Mouse (Mus musculus) liver, embryonic 15.5 days (tissue): Measurements from ENCODE around the gene Prickle2. TPM values are rescaled to one million over a fixed set of nuclear protein-coding genes. Genes with fewer than 3 reads are reported as not detected.

ENCODE experiments used
- ATAC-seq: fragments of 200-750 bp; cut with Nextera tagmentation; 2 replicates; pipeline ENCODE4 v1.8.0; 2017; ENCODE audit warnings: moderate number of reproducible peaks, mild to moderate bottlenecking, moderate library complexity; ENCODE audit not compliant: insufficient read depth
- H3K27ac ChIP-seq: fragments of 300-500 bp; sonication (generic); replicated peaks from 2 replicates; pipeline ENCODE4 v1.5.1; 2015; ENCODE audit warnings: mild to moderate bottlenecking, inconsistent platforms
- H3K27me3 ChIP-seq: fragments of 300-500 bp; sonication (generic); 2 replicates; pipeline ENCODE4 v1.6.1; 2015; ENCODE audit warnings: mild to moderate bottlenecking, inconsistent platforms
- H3K36me3 ChIP-seq: fragments of 300-500 bp; sonication (generic); replicated peaks from 2 replicates; pipeline ENCODE4 v1.6.1; 2015; ENCODE audit warnings: moderate library complexity, mild to moderate bottlenecking, inconsistent platforms
- H3K4me1 ChIP-seq: fragments of 300-500 bp; sonication (generic); replicated peaks from 2 replicates; pipeline ENCODE4 v1.6.1; 2015; ENCODE audit warnings: inconsistent platforms
- H3K4me2 ChIP-seq: fragments of 300-500 bp; sonication (generic); 2 replicates; pipeline ENCODE4 v1.6.1; 2015; ENCODE audit warnings: moderate library complexity, mild to moderate bottlenecking, inconsistent platforms
- H3K4me3 ChIP-seq: fragments of 300-500 bp; sonication (generic); replicated peaks from 2 replicates; pipeline ENCODE4 v1.5.1; 2015; ENCODE audit warnings: mild to moderate bottlenecking, inconsistent platforms
- H3K9ac ChIP-seq: fragments of 300-500 bp; sonication (generic); 2 replicates; pipeline ENCODE4 v1.6.1; 2015; ENCODE audit warnings: moderate library complexity, mild to moderate bottlenecking, inconsistent platforms
- H3K9me3 ChIP-seq: fragments of 300-500 bp; sonication (generic); replicated peaks from 2 replicates; pipeline ENCODE4 v1.6.1; 2016; ENCODE audit warnings: inconsistent platforms
- WGBS: fragments of 180-500 bp; shearing (Covaris S2); methylation state at CpG from one replicate; pipeline ENCODE4 v1.1.7; 2015; ENCODE audit warnings: mixed read lengths; ENCODE audit not compliant: insufficient replicate concordance; 5-methylcytosine and 5-hydroxymethylcytosine counted together
- polyA plus RNA-seq: library from polyadenylated mRNA; unstranded; fragments of >200 nt; fragmentation: Nextera tagmentation; extraction: Ambion mirVana; gene quantifications from 2 replicates; pipeline ENCODE4 v1.2.1, GENCODE M21; 2015

The Prickle2 gene
- polyA plus RNA-seq, 1 experiment from 2014 or later = 0.33 TPM

DNA sequence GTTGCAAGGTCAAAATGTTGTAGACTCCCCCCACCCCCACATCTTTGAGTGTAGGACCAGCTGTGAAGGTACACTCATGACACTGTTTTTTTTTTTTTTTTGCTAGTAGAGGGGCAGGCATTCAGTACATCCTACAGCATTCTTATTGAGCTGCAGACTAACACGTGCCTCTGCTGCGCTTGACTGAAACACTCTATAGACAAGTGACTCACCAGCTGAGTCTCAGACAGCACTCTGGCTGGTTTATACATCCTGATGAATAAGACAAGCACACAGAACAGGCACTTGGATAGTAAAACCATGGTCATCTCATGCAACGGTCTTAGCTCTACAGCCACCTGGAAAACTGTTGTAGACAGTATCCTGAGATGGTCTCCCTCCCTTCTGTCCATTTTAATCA lies 296.2 kb downstream of the Prickle2 start:
- no peak overlapping the region for H3K27ac ChIP-seq
- no peak for ATAC-seq
- no peaks in the 10 kb centered on the region for H3K4me1 ChIP-seq
- H3K4me2 ChIP-seq = no peak overlapping the region
- H3K4me3 ChIP-seq = no peak overlapping the region
- H3K36me3 ChIP-seq = no peaks in the 10 kb centered on the region
- WGBS = 72% methylated on average over 3 of the region's 3 CpGs
- no peak overlapping the region for H3K9ac ChIP-seq
- no peaks in the 10 kb centered on the region for H3K9me3 ChIP-seq
- no peaks in the 10 kb centered on the region for H3K27me3 ChIP-seq

DNA sequence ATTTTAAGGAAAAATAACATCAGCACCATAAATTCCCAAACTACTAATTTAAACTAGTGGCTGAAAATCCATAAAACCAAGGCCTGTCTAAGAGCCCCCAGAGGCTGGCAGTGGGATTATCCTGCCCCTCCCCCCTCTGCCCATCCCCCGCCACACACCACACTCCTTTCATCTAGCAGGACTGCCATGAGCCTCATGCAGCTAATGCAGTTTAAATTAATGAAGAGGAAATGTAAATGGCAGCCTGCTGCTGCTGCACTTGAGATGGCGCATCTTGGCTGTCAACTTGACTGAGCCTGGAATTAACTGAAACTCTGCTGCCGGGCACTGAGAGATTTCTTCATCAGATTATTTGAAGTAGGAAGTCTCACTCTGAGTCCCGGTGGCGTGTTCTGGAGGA lies 298.7 kb downstream of the Prickle2 start:
- H3K4me1 ChIP-seq = no peaks in the 10 kb centered on the region
- no peak overlapping the region for H3K4me3 ChIP-seq
- no peak overlapping the region for H3K4me2 ChIP-seq
- no peaks in the 10 kb centered on the region for H3K36me3 ChIP-seq
- H3K27ac ChIP-seq = no peak overlapping the region
- no peak for ATAC-seq
- H3K9ac ChIP-seq = no peak overlapping the region
- no peaks in the 10 kb centered on the region for H3K9me3 ChIP-seq
- WGBS = 58% methylated on average over 5 of the region's 5 CpGs
- no peaks in the 10 kb centered on the region for H3K27me3 ChIP-seq

DNA sequence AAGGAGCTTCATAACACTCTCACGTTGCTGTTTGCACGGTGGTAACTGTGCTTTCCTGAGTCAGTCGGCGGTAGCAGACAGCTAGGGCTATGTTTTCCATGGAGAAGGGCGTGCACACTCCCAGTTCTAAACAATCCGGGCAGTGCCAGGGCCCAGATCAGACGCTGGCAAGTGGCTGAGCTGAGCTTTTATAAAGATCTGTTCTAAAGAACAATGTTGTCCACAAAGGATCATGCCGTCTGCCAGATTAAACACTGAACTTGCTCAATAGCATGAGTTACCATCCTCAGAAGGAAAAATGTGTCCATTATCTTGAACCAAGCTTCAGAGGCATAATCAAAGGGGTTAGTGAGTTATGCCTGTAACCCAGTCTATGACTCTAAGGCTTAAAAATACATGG lies 300.4 kb downstream of the Prickle2 start:
- H3K4me2 ChIP-seq = no peak overlapping the region
- ATAC-seq = no peak

DNA sequence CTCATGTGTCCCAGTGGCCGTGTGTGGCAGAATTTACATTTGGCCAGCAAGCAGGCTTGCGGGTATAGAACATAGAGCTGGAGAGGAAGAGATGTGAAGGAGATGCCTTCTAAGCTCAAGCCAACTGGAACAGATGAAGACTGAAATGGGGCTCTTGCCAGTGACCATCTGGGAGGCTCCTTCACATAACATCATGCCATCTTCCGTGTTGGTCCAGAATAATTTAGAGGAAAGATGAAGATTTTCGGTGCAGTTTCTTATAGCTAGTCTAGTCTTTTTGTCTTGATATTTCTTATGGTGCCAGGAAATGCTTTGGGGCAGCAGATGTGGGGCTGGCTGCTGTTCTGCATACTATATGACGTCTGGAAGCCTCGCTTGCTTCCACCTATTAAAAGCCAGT lies 308.1 kb downstream of the Prickle2 start:
- no peak for ATAC-seq
- H3K4me2 ChIP-seq = no peak overlapping the region
- no peaks in the 10 kb centered on the region for H3K36me3 ChIP-seq
- no peaks in the 10 kb centered on the region for H3K4me1 ChIP-seq
- H3K9me3 ChIP-seq = no peaks in the 10 kb centered on the region
- no peak overlapping the region for H3K9ac ChIP-seq
- 67% methylated on average over 6 of the region's 6 CpGs for WGBS
- no peak overlapping the region for H3K4me3 ChIP-seq
- no peaks in the 10 kb centered on the region for H3K27me3 ChIP-seq
- H3K27ac ChIP-seq = no peak overlapping the region

More for the DNA sequence above, 300.4 kb downstream of the Prickle2 start:
- no peak overlapping the region for H3K27ac ChIP-seq
- H3K9me3 ChIP-seq = no peaks in the 10 kb centered on the region
- H3K4me1 ChIP-seq = no peaks in the 10 kb centered on the region
- no peaks in the 10 kb centered on the region for H3K27me3 ChIP-seq
- H3K36me3 ChIP-seq = no peaks in the 10 kb centered on the region
- no peak overlapping the region for H3K4me3 ChIP-seq
- H3K9ac ChIP-seq = no peak overlapping the region
- 64% methylated on average over 8 of the region's 8 CpGs for WGBS

DNA sequence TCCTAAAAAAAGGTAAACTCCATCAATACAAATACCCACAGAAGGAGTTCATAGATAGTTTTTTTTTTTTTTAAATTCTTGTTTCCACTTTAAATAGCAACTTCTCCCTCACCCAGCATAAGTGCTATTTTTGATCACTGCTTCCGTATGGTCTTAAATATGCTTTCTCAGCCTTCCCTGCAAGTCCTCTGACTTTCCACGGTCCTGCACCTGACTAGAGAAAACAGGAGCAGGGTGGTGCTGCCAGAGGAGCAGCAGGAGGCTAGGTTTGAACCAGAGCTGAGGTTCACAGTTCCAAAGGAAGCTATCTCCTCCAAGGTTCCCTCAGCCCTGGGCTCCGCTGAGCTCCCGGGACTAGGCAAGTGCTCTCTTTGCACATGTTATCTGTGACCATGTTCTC lies 310.4 kb downstream of the Prickle2 start:
- Histone ChIP-seq H3K4me2 (no peak overlapping the region), H3K9me3 (no peaks in the 10 kb centered on the region), H3K27me3 (no peaks in the 10 kb centered on the region), H3K4me3 (no peak overlapping the region), H3K4me1 (no peaks in the 10 kb centered on the region), H3K9ac (no peak overlapping the region), H3K36me3 (no peaks in the 10 kb centered on the region), H3K27ac (no peak overlapping the region)
- 55% methylated on average over 4 of the region's 4 CpGs for whole genome bisulfite sequencing
- no peak for ATAC-seq

DNA sequence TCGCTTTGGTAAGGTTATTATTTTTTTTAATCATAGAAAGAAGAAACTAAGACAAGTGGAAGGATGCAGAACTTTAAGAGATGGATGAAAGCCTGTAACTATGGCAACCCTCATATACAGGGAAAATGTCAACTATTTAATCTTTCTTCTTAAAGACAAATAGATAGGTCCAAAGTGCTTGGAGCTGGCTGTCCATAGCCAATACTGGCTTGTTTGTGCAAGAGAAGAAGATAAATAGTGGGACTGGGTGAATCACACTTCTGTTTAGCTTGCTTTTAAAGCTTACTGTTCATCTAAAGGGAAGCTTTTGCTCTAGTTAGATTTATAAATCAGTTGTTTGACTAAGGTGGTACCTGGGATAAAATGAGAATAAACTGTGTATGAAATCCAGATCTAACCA lies 310.8 kb downstream of the Prickle2 start:
- H3K27ac ChIP-seq = no peak overlapping the region

DNA sequence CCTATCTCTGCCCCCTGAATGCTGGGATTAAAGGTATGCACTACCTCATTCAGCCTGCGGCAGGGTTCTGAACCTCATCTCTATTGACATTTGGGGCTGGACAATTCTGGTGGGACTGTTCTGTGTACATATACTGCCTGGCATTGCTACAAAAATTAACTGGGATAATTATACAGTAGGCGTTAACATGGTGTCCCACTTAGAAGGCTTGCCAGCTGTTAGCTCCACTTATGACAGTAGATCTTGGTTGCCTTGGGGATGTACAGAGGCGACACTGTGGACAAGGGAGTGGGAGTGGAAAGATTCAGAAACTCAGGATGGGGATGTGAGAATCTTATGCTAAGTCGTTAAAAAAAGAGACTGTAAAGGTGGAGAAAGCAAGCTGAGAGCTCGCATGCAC lies 311.3 kb downstream of the Prickle2 start:
- WGBS = 52% methylated on average over 5 of the region's 5 CpGs
- Histone ChIP-seq H3K4me2 (no peak overlapping the region), H3K36me3 (no peaks in the 10 kb centered on the region), H3K9ac (no peak overlapping the region), H3K27ac (no peak overlapping the region), H3K9me3 (no peaks in the 10 kb centered on the region), H3K4me1 (no peaks in the 10 kb centered on the region), H3K4me3 (no peak overlapping the region), H3K27me3 (no peaks in the 10 kb centered on the region)
- no peak for ATAC-seq

More for the DNA sequence above, 310.8 kb downstream of the Prickle2 start:
- Histone ChIP-seq H3K9me3 (no peaks in the 10 kb centered on the region), H3K9ac (no peak overlapping the region), H3K36me3 (no peaks in the 10 kb centered on the region), H3K4me3 (no peak overlapping the region), H3K27me3 (no peaks in the 10 kb centered on the region), H3K4me1 (no peaks in the 10 kb centered on the region), H3K4me2 (no peak overlapping the region)
- WGBS = 49% methylated on average over 1 of the region's 1 CpGs
- no peak for ATAC-seq

- no peaks in the 10 kb centered on the region for H3K9me3 ChIP-seq
Measured at GRCm38 (mm10) chr6:92390321-92390720, 315.6 kb downstream of the Prickle2 start.

GRCm38 (mm10) chr6:92388681-92389080 lies 317.3 kb downstream of the Prickle2 start:
- no peak overlapping the region for H3K4me2 ChIP-seq
- no peak overlapping the region for H3K9ac ChIP-seq
- no peak overlapping the region for H3K27ac ChIP-seq
- ATAC-seq = no peak
- no peaks in the 10 kb centered on the region for H3K4me1 ChIP-seq
- H3K36me3 ChIP-seq = no peaks in the 10 kb centered on the region
- no peaks in the 10 kb centered on the region for H3K27me3 ChIP-seq
- no peaks in the 10 kb centered on the region for H3K9me3 ChIP-seq
- no peak overlapping the region for H3K4me3 ChIP-seq
- 55% methylated on average over 5 of the region's 5 CpGs for WGBS

More at GRCm38 (mm10) chr6:92390321-92390720, 315.6 kb downstream of the Prickle2 start:
- no peaks in the 10 kb centered on the region for H3K4me1 ChIP-seq
- no peak overlapping the region for H3K4me3 ChIP-seq
- ATAC-seq = no peak
- no peaks in the 10 kb centered on the region for H3K27me3 ChIP-seq
- no peak overlapping the region for H3K27ac ChIP-seq
- H3K9ac ChIP-seq = no peak overlapping the region
- H3K4me2 ChIP-seq = no peak overlapping the region
- no peaks in the 10 kb centered on the region for H3K36me3 ChIP-seq
- WGBS = 60% methylated on average over 4 of the region's 4 CpGs

DNA sequence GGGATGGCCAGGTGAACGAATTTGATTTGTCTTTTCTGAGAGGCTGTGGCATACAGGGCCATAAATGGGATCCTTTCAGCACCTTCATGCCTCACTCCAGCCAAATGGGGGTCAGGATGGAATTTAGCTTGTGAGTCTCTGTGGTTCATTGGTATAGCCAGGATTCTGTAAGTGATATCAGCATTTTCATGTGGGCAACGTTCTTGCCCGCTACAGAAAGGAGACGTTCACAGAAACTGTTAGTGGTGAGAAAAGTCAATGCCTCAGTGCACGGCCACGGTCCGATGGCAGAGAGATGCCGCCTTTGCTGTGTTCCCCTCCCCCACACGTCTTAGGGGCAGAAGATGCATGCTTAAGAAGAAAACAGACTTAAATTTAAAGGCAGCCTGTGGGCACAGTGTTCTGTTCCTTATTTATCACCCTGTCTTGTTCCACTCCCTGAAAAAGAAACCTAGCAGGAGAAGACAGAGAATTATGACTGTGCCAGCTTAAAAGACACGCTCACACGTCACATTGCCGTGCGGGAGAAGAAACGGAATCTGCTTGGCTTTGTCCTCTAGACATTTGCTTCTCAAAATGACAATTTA lies 322.7 kb downstream of the Prickle2 start:
- no peaks in the 10 kb centered on the region for H3K9me3 ChIP-seq
- H3K4me1 ChIP-seq = no peaks in the 10 kb centered on the region
- H3K4me2 ChIP-seq = no peak overlapping the region
- no peak overlapping the region for H3K27ac ChIP-seq
- no peaks in the 10 kb centered on the region for H3K27me3 ChIP-seq
- no peak overlapping the region for H3K4me3 ChIP-seq
- WGBS = 77% methylated on average over 14 of the region's 14 CpGs
- no peak for ATAC-seq
- no peak overlapping the region for H3K9ac ChIP-seq
- H3K36me3 ChIP-seq = no peaks in the 10 kb centered on the region

DNA sequence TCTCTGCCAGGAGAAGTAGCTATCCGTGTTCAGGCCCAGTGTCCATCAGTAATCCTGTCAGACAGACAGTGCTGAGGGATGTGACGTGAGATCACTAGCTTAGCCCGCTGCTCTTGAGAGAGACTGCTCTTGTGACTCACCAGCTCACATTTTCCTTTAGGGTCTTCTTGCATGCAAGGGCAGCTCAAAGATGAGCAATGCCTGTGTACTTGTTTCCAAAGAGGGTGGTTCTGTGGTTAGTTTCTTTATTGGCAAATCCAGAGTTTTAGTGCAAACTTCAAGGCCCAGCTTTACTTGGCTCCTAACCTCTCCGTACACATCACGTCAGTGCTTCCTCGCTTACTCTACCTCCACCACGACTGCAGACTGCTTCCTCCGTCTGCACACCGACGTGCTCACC lies 324.9 kb downstream of the Prickle2 start:
- no peak for ATAC-seq
- H3K9ac ChIP-seq = no peak overlapping the region
- WGBS = 73% methylated on average over 10 of the region's 10 CpGs
- no peak overlapping the region for H3K27ac ChIP-seq
- no peaks in the 10 kb centered on the region for H3K27me3 ChIP-seq
- H3K4me3 ChIP-seq = no peak overlapping the region
- H3K9me3 ChIP-seq = no peaks in the 10 kb centered on the region
- H3K4me1 ChIP-seq = no peaks in the 10 kb centered on the region
- H3K36me3 ChIP-seq = no peaks in the 10 kb centered on the region
- H3K4me2 ChIP-seq = no peak overlapping the region

DNA sequence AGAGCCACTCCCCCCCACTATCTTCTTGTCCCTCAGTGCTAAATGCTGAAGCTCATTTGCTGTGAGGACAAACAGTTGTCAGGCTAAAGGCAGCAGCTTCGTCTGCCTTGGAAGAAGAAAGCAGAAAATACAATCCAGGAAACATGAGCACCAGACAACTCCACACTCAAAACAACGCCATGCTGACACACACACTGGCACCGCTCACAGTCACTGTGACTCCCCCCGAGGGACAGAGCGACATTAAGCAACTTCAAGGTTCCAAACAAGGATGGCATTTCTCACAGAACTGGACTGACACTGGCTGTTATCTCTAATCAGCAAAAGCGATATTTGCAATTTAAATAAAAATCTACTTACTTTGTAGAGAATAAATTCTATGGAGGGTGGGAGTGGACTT lies 331.1 kb downstream of the Prickle2 start:
- Histone ChIP-seq H3K9ac (no peak overlapping the region), H3K36me3 (no peaks in the 10 kb centered on the region), H3K4me2 (no peak overlapping the region), H3K27me3 (no peaks in the 10 kb centered on the region), H3K9me3 (no peaks in the 10 kb centered on the region), H3K4me3 (no peak overlapping the region), H3K4me1 (no peaks in the 10 kb centered on the region), H3K27ac (no peak overlapping the region)
- no peak for ATAC-seq
- WGBS = 69% methylated on average over 6 of the region's 6 CpGs
